Mouse (Mus musculus) macrophage (primary cell): ENCODE data around the gene Cpt2. TPM values are rescaled to one million over a fixed set of nuclear protein-coding genes. Genes with fewer than 3 reads are reported as not detected.

ENCODE experiments used
- H3K27ac ChIP-seq: fragments of 350-480 bp; formaldehyde crosslinking; 2 replicates; pipeline ENCODE4 v1.9.0; 2021
- H3K36me3 ChIP-seq: fragments of 350-480 bp; formaldehyde crosslinking; 2 replicates; pipeline ENCODE4 v1.9.0; 2021; ENCODE audit errors: inconsistent target
- H3K4me3 ChIP-seq: fragments of 350-480 bp; formaldehyde crosslinking; 2 replicates; pipeline ENCODE4 v1.9.0; 2021; ENCODE audit errors: inconsistent target
- H3K79me2 ChIP-seq: fragments of 350-480 bp; formaldehyde crosslinking; 2 replicates; pipeline ENCODE4 v1.9.0; 2021; ENCODE audit errors: inconsistent target
- WGBS: methylation state at CpG from one replicate; pipeline ENCODE4 v1.1.7; 2026; ENCODE audit warnings: inconsistent platforms; ENCODE audit not compliant: missing documents; 5-methylcytosine and 5-hydroxymethylcytosine counted together
- polyA plus RNA-seq: library from polyadenylated mRNA; stranded (reverse); fragments of 250-400 nt; gene quantifications from 3 replicates; pipeline ENCODE4 v1.2.4, GENCODE M21; 2018; ENCODE audit warnings: inconsistent platforms
- total RNA-seq, 78 experiments: library from RNA; depleted of rRNA; stranded (reverse); fragments of 250-400 nt; gene quantifications; 1 replicate in 9 of 78; 2 replicates in 24 of 78; 3 replicates in 43 of 78; 4 replicates in 2 of 78; pipeline ENCODE4 v1.2.4; 2018; ENCODE audit warnings: inconsistent platforms in 56 of 78

Gene Cpt2
- total RNA-seq (2018; cell fraction: chromatin; rRNA removed) = 10 to 100 TPM in 1 of 26 experiments, 1 to 10 TPM in 25; 1.1 to 11.2 (median 3.9) TPM
- 10 to 100 TPM in 20 of 26 experiments, 1 to 10 TPM in 6; 7.3 to 17.4 (median 12.2) TPM for total RNA-seq (2018; cell fraction: cytosol; rRNA removed)
- 10 to 100 TPM in 5 of 26 experiments, 1 to 10 TPM in 21; 3.1 to 12.6 (median 6.4) TPM for total RNA-seq (2018; cell fraction: nucleus; rRNA removed)
- 12.6 to 16.7 TPM (median 14.2 TPM) in 3 replicates for polyA plus RNA-seq

DNA sequence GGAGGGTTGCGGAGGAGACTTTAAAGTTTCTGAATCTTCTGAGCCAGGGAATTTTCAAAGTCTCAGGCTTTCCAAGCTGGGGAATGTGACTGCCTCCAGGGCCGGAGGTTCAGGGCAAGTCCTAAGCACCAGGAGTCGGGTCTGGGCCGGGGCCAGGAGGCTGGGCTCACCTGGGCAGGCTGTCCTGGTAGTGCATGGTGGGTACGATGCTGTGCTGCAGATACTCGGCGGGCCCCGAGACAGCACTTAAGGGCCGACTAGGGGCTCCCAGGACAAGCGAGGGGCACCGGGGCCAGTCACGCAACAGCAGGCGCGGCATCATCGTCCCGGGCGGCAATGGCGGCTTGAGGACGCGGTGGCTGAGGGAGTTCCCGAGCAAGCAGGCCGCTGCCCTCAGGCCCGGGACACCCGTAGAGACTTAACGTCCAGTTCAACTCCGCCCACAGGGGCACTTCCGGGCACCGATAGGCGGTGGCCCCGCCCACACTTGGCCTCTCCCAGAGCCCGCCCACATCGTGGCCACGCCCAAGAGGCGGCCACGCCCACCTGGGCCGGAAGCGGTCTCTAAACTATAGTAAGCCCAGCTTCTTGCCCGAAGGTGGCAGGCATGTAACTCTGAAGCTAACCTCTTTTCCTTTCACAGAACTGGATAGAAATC, at the start of gene Cpt2:
TSS of gene Cpt2 (minus strand) at position 466 of the 658 bp plus-strand sequence.
- peaks cover 6% of the 10 kb centered on the region; the same call in 1 of the 2 replicates for H3K79me2 ChIP-seq
- H3K4me3 ChIP-seq = peak within 1 kb of the TSS; percentile 79
- 1% methylated on average over 38 of the region's 38 CpGs for WGBS
- no peaks in the 10 kb centered on the region for H3K36me3 ChIP-seq
- peak within 1 kb of the TSS; percentile 22; the same call in 1 of the 2 replicates for H3K27ac ChIP-seq

DNA sequence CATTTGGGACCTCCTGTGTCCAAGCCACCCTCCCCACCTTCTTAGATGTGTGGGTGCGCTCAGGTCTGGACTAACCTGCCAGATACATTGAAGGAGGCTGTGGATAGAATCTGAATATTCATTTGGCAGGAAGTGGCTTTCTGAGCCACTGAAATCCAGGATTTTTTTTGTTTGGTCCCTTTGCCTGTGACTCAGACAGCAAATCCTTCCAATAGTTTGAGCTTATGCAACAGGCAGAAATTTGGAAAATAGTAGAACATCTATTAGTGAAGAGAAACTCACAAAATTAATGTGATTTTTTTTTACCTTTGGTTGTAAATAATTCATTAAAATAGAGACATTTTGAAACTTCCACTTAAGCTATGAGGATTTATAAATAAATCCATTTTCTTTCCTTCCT, 47.8 kb upstream of the Cpt2 start:
- no peaks in the 10 kb centered on the region for H3K36me3 ChIP-seq
- no peak overlapping the region for H3K27ac ChIP-seq
- WGBS = 100% methylated on average over 1 of the region's 1 CpGs
- no peak overlapping the region for H3K4me3 ChIP-seq
- H3K79me2 ChIP-seq = no peaks in the 10 kb centered on the region

DNA sequence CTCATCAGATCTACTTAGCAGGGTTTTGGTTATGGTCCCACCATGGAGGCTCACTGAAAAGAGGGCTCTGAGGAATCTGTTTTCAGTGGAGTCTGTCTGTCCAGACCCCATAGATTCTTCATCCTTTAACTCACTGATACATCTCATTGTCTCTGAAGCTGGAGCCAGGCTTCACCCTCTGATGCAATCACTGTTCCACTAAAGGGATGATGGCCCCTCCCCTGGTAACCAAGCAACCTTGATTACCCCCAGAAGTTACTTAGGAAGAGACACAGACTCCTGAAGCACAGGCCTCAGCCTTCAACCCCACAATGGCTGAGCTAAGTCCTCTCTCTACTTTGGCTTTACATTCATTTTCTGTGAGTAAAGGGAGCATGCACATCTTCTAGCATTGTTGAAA, 46.4 kb upstream of the Cpt2 start:
- Histone ChIP-seq H3K79me2 (no peaks in the 10 kb centered on the region), H3K36me3 (no peaks in the 10 kb centered on the region), H3K4me3 (no peak overlapping the region), H3K27ac (no peak overlapping the region)

DNA sequence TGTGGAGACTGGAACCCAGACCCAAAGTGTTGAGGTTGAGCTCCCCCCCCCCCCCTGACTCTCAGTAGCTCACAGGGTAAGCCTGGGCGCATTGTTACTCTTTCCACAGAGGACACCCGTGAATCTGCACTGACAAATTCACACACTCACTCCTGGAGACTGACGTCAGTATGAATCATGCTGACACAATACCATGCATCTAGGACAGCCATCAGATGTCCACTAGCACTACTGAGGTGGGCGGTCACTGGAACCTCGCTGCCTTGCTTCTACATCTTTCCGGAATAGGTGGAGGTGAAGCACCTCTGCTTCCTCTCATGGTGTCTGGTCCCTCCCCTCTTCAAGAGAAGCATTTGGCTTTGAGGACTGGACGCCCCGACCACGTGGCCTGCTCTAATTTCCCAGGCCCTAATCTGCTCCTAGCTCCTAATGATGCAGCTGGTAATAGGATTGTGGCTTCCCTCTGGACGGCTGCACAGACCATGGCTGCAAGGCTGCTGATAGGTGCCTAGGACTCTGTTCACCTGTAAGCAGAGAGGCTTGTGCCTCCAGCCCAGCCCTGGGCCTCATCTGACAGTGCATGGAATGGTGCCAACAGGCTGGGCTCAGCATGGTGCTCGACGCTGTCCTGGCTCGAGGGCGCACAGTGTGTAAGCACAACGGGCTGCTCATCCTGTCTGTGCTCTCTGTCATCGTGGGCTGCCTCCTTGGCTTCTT, 44.7 kb upstream of the Cpt2 start, which contains the start of gene Slc1a7:
TSS of gene Slc1a7 (plus strand) at position 367 of the 717 bp plus-strand sequence.
- WGBS = 88% methylated on average over 16 of the region's 16 CpGs
- H3K4me3 ChIP-seq = no peak within 1 kb of the TSS

DNA sequence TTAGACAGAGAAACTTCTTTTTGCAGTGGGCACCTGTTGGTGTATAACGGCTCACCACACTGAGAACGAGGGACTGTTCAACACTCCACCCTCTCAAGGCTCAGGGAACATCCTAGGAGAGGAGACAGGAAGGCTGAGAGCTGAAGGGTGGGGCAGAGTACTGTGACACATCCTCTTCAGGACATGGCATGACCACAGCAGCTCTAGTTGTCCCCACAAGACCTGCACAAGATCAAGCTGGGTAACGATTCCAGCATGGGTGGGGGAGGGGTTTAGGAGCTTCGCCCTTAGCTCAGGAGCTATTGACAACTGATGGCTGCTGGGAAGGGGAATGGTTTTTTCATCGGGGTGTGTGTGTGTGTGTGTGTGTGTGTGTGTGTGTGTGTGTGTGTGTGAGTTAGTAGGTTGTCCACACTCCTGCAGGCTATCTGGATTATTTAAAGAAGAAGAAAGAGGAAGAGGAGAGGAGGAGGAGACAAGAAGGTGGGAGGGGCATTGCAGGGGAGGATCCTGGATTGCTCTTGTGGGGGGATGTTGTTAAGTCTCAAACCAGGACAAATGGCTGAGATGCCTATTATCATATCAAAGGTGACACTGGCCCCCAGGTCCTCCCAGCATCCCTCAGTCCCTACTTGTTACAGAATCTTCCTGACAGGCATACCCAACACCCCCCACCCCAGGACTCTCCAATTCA, 43.2 kb upstream of the Cpt2 start:
- H3K36me3 ChIP-seq = no peaks in the 10 kb centered on the region
- H3K27ac ChIP-seq = no peak overlapping the region
- no peaks in the 10 kb centered on the region for H3K79me2 ChIP-seq
- no peak overlapping the region for H3K4me3 ChIP-seq
- WGBS = 4% methylated on average over 4 of the region's 5 CpGs

More for the DNA sequence above, 44.7 kb upstream of the Cpt2 start, which contains the start of gene Slc1a7:
- H3K36me3 ChIP-seq = no peaks in the 10 kb centered on the region
- no peak within 1 kb of the TSS for H3K27ac ChIP-seq
- H3K79me2 ChIP-seq = no peaks in the 10 kb centered on the region

DNA sequence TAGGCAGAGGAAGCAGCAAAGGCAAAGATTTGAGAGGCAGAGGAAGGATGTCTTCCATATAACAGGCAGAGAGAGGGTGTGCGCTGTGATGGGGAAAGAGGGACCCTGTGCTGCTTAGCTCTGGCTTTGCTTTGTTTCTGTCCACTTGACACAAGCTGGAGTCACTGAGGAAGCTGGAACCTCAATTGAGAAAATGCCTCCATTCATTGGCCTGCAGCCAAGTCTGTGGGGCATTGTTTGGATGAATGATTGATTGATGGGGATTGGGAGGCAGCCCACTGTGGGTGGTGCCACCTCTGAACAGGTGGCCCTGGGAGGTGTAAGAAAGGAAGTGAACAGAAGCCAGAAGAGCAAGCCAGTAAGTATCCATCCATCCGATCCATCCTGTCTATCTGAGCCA, 39.4 kb upstream of the Cpt2 start:
- Histone ChIP-seq H3K4me3 (no peak overlapping the region), H3K27ac (no peak overlapping the region), H3K79me2 (no peaks in the 10 kb centered on the region), H3K36me3 (no peaks in the 10 kb centered on the region)
- 96% methylated on average over 2 of the region's 2 CpGs for WGBS

DNA sequence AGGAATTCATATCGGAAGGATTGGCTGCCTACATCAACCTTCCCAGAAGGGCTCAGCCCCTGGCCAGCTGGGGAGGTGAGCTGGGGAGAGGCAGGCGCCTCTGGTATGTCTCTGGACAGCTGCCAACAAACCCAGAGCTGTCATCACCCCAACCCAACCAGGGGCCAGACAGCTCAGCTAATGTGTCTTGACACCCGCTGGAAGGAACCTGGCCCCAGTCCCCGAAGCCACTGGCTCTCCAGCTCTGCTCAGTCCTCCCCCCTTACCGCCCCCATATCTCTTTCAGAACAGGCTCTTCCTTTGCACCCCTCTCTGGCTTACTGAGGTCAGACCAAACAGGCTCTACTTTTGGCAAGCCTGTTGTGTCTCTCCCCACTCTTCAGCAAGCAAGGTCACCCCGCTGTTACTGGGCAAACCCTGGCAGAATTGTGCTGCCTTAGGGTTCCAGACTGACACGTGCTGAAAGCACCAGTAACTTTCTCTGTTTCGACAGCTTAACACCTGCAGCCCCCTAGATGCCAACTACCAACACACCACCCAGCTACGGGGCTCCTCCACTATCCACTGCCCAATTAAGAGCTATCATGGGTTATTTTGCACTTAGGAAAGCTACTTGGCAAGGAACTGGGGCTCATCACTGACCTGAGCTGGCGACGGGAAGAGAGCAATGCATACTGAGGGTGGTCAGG, 38.8 kb upstream of the Cpt2 start:
- Histone ChIP-seq H3K79me2 (no peaks in the 10 kb centered on the region), H3K4me3 (no peak overlapping the region), H3K27ac (no peak overlapping the region), H3K36me3 (no peaks in the 10 kb centered on the region)
- 49% methylated on average over 11 of the region's 11 CpGs for WGBS

DNA sequence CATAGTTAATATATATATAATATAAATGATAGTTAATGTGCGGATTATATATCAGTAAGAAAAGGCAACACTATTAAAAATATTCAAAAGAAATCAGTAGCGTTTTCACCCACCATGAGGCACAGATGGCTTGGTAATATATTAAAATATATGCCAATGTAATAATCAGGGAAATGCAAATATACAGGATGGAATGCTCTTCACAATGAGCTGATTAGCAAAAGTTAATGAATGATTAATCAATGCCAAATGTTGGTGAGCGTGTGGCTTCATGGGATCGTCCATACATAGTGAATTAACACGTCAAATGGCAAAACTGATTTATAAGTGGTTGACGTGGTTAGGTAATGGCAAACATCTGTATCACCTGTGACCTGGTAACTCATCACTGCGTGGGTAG, 35.1 kb upstream of the Cpt2 start:
- 89% methylated on average over 7 of the region's 7 CpGs for WGBS
- no peaks in the 10 kb centered on the region for H3K79me2 ChIP-seq
- H3K4me3 ChIP-seq = no peak overlapping the region
- no peak overlapping the region for H3K27ac ChIP-seq
- H3K36me3 ChIP-seq = no peaks in the 10 kb centered on the region

DNA sequence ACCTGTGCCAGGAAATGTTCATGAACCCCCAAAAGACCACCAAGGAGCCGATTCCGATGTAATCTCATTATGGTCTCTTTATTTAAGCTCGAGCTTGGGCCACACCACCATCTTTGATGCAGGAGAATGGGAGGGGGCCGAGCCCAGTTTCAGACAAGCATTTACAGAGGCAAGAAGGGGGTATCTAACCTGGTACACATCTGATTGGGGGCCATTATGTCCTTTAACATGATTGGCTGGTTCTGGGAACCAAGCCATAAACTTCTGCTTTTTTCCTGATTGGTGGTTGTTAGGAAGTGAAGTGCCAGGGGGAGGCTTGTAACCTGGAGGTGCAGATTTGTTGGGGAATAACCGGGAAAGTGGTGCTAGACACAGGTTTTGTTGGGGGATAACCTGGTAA, 32.3 kb upstream of the Cpt2 start:
- WGBS = 81% methylated on average over 5 of the region's 5 CpGs
- H3K36me3 ChIP-seq = no peaks in the 10 kb centered on the region
- H3K79me2 ChIP-seq = no peaks in the 10 kb centered on the region
- H3K4me3 ChIP-seq = no peak overlapping the region
- no peak overlapping the region for H3K27ac ChIP-seq

DNA sequence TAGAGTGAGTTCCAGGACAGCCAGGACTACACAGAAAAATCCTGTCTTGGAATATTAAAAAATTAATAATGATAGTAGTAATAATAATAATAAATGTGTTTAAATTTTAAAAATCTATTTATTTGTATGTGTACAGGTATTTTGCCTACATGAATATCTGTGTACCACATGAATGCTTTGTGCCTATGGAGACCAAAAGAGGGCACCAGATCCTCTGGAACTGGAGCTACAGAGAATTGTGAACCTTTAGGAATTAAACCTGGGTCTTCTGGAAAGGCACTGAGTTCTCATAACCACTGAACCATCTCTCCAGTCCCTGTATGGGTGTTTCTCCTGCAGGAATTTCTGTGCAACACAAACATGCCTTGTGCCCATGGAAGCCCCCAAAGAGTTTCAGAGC, 29.4 kb upstream of the Cpt2 start:
- Histone ChIP-seq H3K79me2 (no peaks in the 10 kb centered on the region), H3K36me3 (no peaks in the 10 kb centered on the region), H3K27ac (no peak overlapping the region), H3K4me3 (no peak overlapping the region)

DNA sequence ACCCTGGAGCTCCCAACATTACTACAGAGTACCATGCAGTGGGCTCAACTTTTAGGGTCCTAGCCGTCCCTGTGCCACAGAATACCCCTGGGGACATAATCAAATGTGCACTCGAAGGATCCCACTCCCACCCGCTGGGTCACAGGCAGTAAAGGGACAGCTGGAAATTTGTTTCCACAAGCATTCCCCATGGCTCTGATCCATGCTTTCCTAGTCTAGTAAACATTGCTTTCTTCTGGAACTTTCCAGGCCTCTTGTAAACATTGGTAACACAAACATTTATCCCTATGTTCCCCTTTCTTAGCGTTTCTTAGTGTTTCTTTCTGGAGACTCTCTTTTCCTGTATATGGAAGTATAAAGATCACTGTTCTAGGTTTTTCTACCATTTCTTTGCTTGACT, 26.5 kb upstream of the Cpt2 start:
- H3K27ac ChIP-seq = no peak overlapping the region
- 82% methylated on average over 4 of the region's 4 CpGs for WGBS
- no peaks in the 10 kb centered on the region for H3K79me2 ChIP-seq
- no peaks in the 10 kb centered on the region for H3K36me3 ChIP-seq
- H3K4me3 ChIP-seq = no peak overlapping the region

DNA sequence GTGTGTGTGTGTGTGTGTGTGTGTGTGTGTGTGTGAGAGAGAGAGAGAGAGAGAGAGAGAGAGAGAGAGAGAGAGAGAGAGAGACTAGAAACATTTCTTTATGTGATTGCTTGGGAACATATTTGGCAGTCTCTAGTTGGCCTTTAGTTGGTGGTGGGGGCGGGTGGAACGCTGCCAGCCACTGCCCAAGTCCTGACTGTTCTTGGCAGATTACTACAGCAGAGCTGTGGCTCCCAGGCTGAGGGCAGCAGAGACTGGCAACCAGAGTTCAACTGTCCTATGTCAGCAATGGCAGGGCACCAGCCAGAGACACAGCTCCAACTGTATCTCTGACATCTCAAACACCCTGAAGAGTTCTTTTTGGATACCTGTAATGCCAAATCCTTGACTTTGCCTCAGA, 20.7 kb upstream of the Cpt2 start:
- 81% methylated on average over 2 of the region's 2 CpGs for WGBS
- Histone ChIP-seq H3K79me2 (no peaks in the 10 kb centered on the region), H3K4me3 (no peak overlapping the region), H3K36me3 (no peaks in the 10 kb centered on the region), H3K27ac (no peak overlapping the region)

DNA sequence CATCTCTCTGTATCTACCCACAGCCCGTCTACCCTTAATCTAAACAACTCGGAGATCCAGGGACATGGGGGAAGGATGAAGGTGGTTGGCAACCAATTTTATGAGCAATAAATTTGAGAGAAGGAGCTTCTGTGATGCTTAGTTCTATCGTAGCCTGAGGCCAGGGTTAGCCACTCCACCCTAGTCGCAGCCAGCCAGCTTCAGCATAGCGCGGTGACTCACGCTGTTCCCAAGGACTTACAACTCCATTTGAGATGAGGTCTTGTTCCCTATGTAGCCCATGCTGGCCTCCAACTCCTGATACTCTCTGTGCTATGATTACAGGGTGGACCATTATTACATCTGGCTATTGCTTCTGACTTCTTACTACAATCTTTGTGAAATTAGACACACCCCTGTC, 19.3 kb upstream of the Cpt2 start:
- Histone ChIP-seq H3K4me3 (no peak overlapping the region), H3K27ac (no peak overlapping the region), H3K79me2 (no peaks in the 10 kb centered on the region), H3K36me3 (no peaks in the 10 kb centered on the region)
- WGBS = 100% methylated on average over 7 of the region's 7 CpGs

DNA sequence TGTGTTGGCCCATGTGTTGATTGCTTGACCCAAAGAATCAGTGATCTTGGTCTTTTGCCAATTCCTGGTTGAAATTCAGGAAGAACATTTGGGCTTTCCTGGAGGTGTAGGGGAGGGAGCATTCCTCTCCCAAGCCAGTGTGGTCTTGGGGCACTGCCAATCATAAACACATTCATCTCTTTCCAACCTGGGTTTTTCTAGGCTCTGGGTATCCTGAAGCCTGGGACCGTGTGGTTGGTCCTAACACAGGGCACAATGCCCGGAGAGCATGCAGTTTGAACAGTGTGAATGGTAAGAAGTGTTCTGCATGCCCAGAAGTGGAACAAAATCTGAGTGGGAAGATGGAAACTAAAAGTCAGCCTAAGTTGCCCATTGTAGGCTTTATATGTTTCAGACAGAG, 14.7 kb upstream of the Cpt2 start:
- H3K79me2 ChIP-seq = no peaks in the 10 kb centered on the region
- 100% methylated on average over 2 of the region's 2 CpGs for WGBS
- no peak overlapping the region for H3K27ac ChIP-seq
- H3K36me3 ChIP-seq = no peaks in the 10 kb centered on the region
- H3K4me3 ChIP-seq = no peak overlapping the region
